Mouse (Mus musculus) 416B (cell line): ENCODE data around the gene Cherp.

ENCODE experiments used
- DNase-seq: peaks from one replicate; pipeline ENCODE4 v3.0.0; 2011; ENCODE audit warnings: low read depth

Gene Cherp

GRCm38 (mm10) chr8:72474826-72475546 is at the start of gene Cherp:
Cherp (minus strand) TSS chr8:72475226.
- DNase-seq = peak; percentile 99

DNA sequence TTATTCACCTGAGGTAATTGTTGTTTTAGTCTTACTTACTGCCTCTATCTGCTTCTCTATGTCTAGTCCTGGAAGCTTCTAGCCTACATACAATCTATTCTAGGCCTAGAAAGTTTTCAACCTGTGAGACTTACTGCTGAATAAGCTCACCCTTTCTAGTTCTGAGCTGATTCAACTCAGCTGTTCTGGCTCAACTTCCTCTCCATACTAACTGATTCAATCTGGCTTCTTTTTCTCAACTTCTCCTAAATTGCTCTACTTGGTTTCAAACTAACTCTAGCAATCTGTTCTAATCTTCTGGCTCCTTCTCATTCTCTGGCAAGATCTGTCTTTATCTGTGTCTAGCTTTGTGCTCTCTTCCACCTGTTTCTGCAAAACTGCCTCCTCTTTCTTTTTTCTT is 46.9 kb upstream of the Cherp start:
- peak; percentile 52 for DNase-seq

DNA sequence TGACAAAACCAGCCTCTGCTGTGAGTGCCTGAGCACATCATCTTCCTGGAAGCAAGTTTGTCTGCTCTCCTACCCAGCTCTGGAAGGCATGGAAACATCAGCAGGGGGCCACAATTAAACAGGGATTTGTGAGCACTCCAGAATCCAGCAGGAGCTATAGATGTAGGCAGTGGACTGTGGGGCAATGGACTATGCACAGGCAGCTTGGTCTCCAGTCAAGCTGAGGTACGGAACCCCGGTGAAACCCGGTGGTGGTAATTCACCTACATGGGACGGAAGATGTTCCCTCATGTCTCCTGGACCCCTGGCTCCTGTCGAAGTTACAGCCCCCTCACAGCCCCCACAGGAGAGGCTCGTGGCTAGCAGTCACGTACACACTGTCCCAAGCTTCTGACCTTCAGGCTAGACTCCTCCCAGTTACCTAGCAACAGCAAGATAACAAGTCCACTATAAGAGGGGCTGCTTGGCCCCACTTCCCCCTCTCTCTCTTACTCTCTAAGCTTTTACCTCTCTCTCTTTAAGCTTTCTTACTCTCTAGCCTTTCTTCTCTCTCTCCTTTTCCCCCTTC is 42.5 kb upstream of the Cherp start:
- no peak for DNase-seq

DNA sequence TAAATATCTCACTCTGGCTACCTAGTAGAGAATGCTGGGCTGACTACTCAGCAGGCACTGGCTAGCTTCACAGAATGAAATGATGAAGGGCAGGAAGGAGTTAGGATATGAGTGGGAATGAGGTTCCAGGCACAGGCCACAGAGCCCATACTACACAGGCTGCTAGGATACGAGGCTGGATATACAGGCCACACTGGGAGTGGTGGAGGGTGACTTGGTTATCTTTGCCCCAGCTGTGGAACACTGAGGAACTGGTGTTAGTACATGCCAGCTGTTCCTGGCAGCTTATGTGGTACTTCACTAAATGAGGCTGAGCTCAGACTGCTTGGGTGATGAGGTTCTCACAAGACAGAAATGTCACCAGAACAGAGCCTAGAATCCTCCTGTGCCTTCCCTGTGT is 38.1 kb upstream of the Cherp start:
- DNase-seq = no peak

GRCm38 (mm10) chr8:72512648-72513047 is 37.6 kb upstream of the Cherp start:
- no peak for DNase-seq

GRCm38 (mm10) chr8:72507505-72507904 is 32.5 kb upstream of the Cherp start:
- no peak for DNase-seq

- peak; percentile 23 for DNase-seq
These were observed 29.8 kb upstream of the Cherp start for GRCm38 (mm10) chr8:72504637-72505314.

GRCm38 (mm10) chr8:72504137-72504536 is 29.1 kb upstream of the Cherp start:
- no peak for DNase-seq

DNA sequence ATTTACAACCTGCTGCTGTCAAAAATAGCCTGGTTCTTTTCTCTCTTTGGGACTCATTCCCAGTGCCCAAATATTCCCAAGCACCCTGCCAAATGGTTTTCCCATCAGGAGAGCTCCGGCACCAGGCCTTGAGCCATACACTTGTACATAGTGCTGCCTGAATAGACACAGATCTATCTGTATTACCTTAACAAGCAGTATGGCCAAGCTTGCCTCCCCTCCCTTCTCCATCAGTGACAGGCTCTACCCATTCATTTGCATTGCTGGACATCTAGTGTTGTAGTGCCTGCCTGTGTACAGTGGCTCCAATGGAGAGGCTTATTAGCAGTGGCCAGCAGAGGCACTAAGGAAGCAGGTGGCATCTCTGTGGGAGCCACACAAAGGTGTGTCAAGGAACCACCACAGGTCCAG is 25.5 kb upstream of the Cherp start:
- no peak for DNase-seq

DNA sequence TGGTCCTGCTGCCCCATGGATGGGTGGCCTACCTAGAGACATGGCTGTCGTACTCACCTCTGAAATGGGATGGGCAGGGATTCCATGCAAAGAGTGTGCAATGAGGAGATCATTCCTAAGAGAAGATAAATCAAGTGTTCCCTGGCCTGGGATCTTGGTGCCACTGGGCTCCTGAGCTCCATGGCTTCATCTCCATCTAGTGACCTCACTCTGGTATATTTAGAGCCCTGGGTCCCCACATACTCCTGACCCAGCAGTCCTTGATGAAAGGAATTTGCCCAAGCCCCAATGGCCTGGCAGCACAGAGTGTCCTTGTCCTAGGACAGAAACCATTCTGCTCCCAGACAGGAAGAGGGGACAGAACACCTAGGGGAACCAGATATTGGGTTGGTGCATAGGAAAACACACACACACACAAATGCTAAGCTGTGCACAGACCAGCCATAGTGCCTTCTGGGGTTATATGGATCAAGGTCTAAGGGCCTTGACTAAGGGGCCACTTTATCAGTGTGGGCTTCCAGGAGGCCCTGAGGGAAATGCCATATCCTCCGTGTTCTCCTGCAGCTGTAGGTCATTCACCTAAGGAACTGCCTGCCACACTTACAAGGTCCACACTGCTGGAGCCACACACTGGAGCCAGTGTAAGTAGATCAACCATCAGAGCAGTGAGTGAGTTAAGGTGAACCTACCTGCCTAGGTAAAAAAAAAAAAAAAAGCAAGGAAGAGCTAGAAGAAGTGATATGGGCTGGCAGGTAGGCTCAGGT is 24.7 kb upstream of the Cherp start:
- no peak for DNase-seq

DNA sequence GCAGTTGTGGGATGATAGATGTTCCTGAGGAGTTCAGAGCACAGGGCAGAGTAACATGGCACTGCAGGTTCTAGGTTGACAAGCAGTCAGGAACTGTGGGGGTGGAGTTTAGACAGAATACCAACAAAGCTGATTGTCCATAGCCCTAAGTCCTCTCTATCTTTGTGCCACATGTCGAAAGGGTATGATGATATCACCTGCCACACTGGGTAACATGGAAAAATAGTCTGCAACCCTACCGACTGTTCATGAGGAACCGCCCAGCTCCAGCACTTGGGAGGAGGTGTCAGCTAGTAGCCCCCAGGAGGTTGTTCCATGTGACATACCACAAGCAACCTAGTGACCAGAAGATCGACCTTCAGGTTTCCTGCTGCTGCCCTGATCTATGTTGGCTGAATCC is 23.5 kb upstream of the Cherp start:
- no peak for DNase-seq

DNA sequence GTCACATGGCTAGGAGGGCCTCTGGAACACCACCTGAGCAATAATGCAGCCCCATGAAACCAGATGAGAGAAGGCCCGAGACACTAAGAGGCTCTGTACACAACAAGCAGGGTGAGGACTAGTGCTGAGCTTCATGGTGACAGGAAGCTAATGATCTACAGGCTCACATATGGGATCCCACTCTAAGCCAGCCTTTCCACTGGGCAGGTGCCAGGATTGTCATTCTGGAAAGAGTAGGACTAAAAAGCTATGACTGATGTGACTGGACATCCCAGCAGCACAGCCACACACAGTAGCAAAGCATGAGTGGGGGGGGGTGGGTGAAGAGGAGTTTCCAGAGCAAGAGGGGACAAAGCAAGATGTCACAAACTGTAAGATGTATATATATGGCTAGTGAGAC is 22.9 kb upstream of the Cherp start:
- DNase-seq = no peak

DNA sequence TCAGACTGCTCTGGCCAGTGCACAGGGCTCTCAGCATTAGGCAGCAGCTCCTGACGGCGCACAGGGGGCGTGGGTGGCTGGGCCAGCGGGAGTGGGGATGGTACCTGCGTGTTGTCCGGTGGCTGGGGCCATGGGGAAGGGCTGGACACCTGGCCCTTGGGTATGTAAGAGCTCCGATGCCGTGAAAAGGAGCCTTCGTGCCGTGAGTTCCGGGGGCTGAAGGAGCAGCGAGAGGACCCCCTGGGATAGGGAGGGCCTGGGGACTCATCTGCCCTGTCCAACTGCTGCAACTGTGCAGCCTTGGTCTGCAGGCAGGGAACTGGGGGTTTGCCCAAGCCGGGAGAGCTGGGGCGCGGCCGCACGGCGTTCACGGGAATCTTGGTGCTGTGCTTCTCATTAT is 21.2 kb upstream of the Cherp start:
- no peak for DNase-seq

DNA sequence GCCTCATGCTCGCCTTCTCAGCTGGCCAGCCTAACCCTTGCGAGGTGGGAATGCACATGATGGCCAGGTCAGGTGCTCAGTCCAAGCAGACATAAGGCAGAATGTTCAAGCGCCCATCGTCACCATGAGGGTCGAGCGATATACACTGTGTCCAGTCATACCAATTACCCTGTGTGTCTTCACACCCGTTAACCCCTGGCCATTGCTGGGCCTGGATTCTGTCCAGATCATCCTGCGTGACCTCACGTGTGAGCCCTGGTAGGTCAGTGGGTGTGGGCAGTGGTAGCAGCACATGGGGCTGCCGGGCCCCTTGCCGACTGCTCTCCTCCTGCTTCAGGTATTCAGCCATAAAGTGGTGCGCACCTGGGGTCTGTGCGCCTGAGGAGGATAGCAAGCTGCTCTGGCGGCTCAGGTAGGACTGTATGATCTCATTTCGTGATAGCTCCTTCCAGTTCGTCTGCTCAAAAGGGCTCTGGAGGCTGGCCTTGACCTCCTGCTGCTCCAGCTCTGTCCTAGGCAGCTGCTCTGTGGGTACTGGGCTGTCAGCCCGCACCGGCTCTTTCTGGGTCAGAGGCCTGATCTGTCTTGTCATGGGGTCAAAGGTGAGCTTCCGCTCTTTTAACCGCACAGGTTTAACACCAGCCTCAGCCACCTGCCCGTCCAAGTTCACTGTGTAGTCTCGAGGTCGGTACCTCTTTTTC is 20.5 kb upstream of the Cherp start:
- DNase-seq = no peak

- DNase-seq = no peak
These were observed 18.4 kb upstream of the Cherp start for GRCm38 (mm10) chr8:72493381-72493780.

DNA sequence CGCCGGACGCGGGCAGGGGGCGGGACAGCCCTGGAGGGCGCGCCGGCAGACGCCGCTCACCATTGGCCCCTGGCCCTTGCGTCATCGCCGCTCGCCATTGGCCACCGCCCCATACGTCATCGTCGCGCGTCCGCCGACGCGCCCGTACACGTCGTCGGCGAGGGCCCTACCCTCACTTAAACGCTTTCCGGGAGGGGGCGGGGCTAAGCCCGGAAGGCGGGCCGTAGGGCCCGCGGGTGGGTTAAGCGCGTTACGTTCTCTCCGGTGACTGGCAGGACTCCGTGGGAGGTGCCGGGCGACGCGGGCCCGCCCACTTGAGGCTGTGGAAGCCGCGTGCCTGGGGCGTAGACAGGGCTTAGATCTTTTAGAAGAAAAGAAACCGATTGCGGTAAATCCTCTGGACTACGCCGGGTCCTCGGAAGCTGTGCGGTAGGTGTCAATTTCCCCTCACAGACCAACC is 17.6 kb upstream of the Cherp start:
- DNase-seq = peak; percentile 99

DNA sequence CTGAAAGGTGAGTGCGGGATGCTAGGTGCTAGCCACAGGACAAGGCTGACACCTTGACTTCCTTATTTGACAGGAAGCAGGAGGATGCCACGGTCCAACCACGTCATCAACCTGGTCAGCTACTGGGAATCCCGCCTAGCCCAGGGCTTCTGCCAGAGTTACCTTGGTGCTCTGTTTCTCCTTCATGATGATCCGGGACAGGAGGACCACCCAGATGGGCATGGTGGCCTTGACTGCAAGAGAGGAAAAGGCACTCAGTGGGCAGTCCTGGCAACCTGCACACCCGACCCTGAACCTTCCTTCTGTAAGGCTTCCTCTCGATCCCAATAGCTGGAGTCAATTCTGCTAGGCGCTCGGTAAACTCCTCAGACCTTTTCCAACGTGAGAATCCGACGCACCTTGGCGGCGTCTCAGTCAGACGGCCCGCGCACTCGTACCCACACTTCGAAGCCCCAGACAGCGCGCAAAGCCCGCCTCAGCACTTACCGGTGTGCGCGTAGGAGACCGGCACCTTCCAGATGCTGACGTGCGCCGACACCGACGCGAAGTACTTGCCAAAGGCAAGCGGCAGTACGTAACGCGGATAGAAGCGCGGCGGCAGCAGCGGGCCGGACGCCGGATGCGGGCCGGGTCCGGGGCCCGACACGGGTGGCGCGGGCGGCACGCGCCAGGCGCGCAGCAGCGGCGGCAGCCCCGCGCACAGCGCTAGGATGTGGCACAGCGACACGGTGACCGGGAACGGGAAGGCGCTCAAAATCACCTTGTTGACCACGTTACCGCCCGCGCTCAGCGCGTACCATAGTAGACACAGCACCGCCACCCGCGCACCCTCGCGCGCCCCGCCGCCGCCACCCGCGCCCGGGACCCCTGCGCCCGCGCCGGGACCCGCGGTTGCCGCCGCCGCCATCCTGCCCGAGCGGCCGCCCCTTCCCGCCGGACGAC is 16.9 kb upstream of the Cherp start, which contains the start of gene Slc35e1:
Slc35e1 (minus strand) TSS at position 935 of the 942 bp plus-strand sequence.
- DNase-seq = peak; percentile 44

GRCm38 (mm10) chr8:72491017-72491416 is 16.0 kb upstream of the Cherp start:
- no peak for DNase-seq

DNA sequence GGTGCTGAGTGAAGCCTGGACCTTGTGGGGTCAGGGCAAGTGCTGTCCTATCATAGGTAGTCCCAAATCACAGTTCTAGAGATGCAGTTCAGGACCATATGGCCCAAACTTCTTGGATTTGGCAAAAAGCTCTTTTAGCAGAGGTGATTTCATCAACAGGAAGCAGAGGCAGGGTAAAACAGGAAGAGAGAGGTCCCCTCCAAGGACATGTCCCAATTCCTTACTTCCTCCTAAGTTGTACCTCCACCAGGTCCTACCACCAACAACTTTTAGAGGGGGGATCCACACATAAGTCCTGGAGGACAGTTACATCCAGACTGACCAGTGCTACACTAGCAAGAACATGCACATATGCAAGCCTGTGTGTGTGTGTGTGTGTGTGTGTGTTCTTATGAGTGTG is 12.0 kb upstream of the Cherp start:
- DNase-seq = peak; percentile 48

- peak; percentile 95 for DNase-seq
These were observed 10.6 kb upstream of the Cherp start for GRCm38 (mm10) chr8:72485456-72486199.
